Mouse (Mus musculus) heart, adult 8-10 months (tissue): ENCODE measurements at regions not wholly inside any gene's neighbourhood (a gene's known extent, or its start where the extent isn't known, plus 50 kb on each side); places are given as distances from the start of the nearest gene placed in this dataset.

Source experiments
- DNase-seq: peaks from one replicate; pipeline ENCODE4 v3.0.0; 2022; ENCODE audit warnings: low spot score

- no peak for DNase-seq
Measured at GRCm38 (mm10) chr19:21028981-21029380, 75.0 kb upstream of the Tmc1 start.

GRCm38 (mm10) chr19:21012391-21012790 lies 58.4 kb upstream of the Tmc1 start:
- no peak for DNase-seq

- no peak for DNase-seq
Measured at GRCm38 (mm10) chr19:21009607-21010006, 55.6 kb upstream of the Tmc1 start.

GRCm38 (mm10) chr19:21004411-21004810 lies 50.4 kb upstream of the Tmc1 start:
- DNase-seq: no peak
